12 mouse cellular contexts compared by ENCODE assay signal in the genomic region with DNA sequence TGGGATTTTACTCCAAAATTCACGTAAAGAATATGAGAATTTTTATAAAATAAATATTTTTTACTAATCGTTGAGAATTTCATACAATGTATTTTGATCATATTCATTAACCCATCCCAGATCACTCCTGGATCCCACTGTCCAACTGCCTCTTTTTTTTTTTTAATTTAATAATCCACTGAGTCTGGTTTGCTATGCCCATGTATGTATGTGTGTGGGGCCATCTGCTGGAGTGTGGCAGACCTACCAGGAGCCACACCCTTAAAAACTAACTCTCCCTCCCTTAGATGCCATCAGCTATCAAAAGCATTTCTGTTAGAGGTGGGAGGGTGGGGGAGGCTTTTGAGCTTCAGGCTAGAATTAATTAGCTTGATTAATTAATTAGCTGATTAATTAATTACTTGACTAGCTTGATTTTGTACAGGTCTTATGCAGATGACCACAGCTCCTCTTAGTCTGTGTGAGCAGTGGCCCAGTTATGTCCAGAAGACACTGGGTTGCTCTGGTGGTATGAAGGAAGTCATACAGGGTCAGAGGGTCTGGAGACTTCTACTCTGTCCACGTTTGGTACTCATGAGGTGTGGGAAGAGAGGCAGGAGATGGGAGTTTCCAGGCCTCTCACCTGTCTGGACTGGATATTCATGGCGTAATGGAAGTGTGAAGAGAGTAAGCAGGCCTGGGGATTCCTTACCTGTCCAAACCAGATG.
DNase-seq lines count a peak whose midpoint lies in the region; ATAC-seq and TF ChIP-seq lines count a peak whose summit lies in the region.
"Had no signal": no experiment of that assay in that cellular context is flagged by ENCODE, and none has a peak within 500 bp of the region (broad histone marks: within the 10 kb centered on the region; RNA-seq: fewer than 3 reads in every experiment).

No protein-coding gene starts in this region.

- no peak overlapping the region for H3K9ac ChIP-seq in hindbrain, embryonic 15.5 days
- H3K9ac ChIP-seq in hindbrain, embryonic 16.5 days (ENCODE audit: low read depth, low read length) = no peak overlapping the region
- H3K9ac ChIP-seq in neural tube, embryonic 11.5 days (ENCODE audit: low read length) = no peak overlapping the region
- H3K9ac ChIP-seq in forebrain, postnatal 0 days = no peak overlapping the region

- no peaks in the 10 kb centered on the region for H3K27me3 ChIP-seq in hindbrain, embryonic 15.5 days
- H3K27me3 ChIP-seq in hindbrain, embryonic 16.5 days (replicated peaks; ENCODE audit: control insufficient read depth, insufficient read depth, low read length) = no peaks in the 10 kb centered on the region
- H3K27me3 ChIP-seq in neural tube, embryonic 11.5 days (ENCODE audit: control insufficient read depth, insufficient read depth, low read length) = no peaks in the 10 kb centered on the region
- no peaks in the 10 kb centered on the region for H3K27me3 ChIP-seq in forebrain, postnatal 0 days (ENCODE audit: insufficient read depth, low read length)

- no peaks in the 10 kb centered on the region for H3K4me1 ChIP-seq in hindbrain, embryonic 15.5 days (replicated peaks)
- no peaks in the 10 kb centered on the region for H3K4me1 ChIP-seq in hindbrain, embryonic 16.5 days (ENCODE audit: control insufficient read depth, insufficient read depth, low read depth, low read length)
- no peaks in the 10 kb centered on the region for H3K4me1 ChIP-seq in neural tube, embryonic 11.5 days (ENCODE audit: control insufficient read depth, insufficient read depth, low read length)
- H3K4me1 ChIP-seq in forebrain, postnatal 0 days (ENCODE audit: insufficient read depth) = no peaks in the 10 kb centered on the region

- TF ChIP-seq CTCF in forebrain, postnatal 0 days (IDR thresholded peaks at IDR 0.05; ENCODE audit: low read depth) = peak; percentile 35

- DNase-seq in neural tube, embryonic 11.5 days (ENCODE audit: low spot score) = no peak
- no peak for DNase-seq in neural tube, embryonic 10.5 days (ENCODE audit: extremely low spot score, low spot score)
- peak; percentile 44 for DNase-seq in forebrain, postnatal 0 days
- DNase-seq in right cerebral cortex, postnatal 14 days = peak; percentile 28
- DNase-seq in yolk sac, embryonic 10.5 days (ENCODE audit: low spot score) = no peak
- no peak for DNase-seq in spleen, postnatal 36 days (ENCODE audit: low spot score in 2 of 2)
- DNase-seq: cerebellum, adult 9-10 months; heart, postnatal 10 days; kidney, adult 11 months had no signal

- no peaks in the 10 kb centered on the region for H3K9me3 ChIP-seq in hindbrain, embryonic 15.5 days
- H3K9me3 ChIP-seq in hindbrain, embryonic 16.5 days (ENCODE audit: control insufficient read depth, low read length) = no peaks in the 10 kb centered on the region
- no peaks in the 10 kb centered on the region for H3K9me3 ChIP-seq in neural tube, embryonic 11.5 days (ENCODE audit: control insufficient read depth, low read length)
- H3K9me3 ChIP-seq in forebrain, postnatal 0 days (ENCODE audit: low read length) = no peaks in the 10 kb centered on the region

- no peaks in the 10 kb centered on the region for H3K36me3 ChIP-seq in hindbrain, embryonic 15.5 days
- H3K36me3 ChIP-seq in hindbrain, embryonic 16.5 days (ENCODE audit: control insufficient read depth, insufficient read depth, low read length) = no peaks in the 10 kb centered on the region
- no peaks in the 10 kb centered on the region for H3K36me3 ChIP-seq in neural tube, embryonic 11.5 days (ENCODE audit: control insufficient read depth, insufficient read depth, low read length)
- H3K36me3 ChIP-seq in forebrain, postnatal 0 days (ENCODE audit: insufficient read depth) = no peaks in the 10 kb centered on the region

- no peak overlapping the region for H3K27ac ChIP-seq in hindbrain, embryonic 15.5 days (replicated peaks)
- no peak overlapping the region for H3K27ac ChIP-seq in hindbrain, embryonic 16.5 days (ENCODE audit: low read depth, low read length)
- H3K27ac ChIP-seq in neural tube, embryonic 11.5 days (ENCODE audit: low read depth, low read length) = no peak overlapping the region
- peak overlapping the region; percentile 5; the same call in 1 of the 2 replicates for H3K27ac ChIP-seq in forebrain, postnatal 0 days (ENCODE audit: low read depth, low read length)

- ATAC-seq in hindbrain, embryonic 15.5 days (ENCODE audit: low FRiP score, low read depth) = peak; percentile 54; the same call in 1 of the 2 replicates
- ATAC-seq in hindbrain, embryonic 16.5 days = no peak
- ATAC-seq in neural tube, embryonic 11.5 days (ENCODE audit: insufficient read depth, low FRiP score, low TSS enrichment) = peak; percentile 53; the same call in 1 of the 2 replicates
- ATAC-seq in forebrain, postnatal 0 days = peak; percentile 54; the same call in 1 of the 2 replicates

- H3K4me3 ChIP-seq in hindbrain, embryonic 15.5 days = no peak overlapping the region
- no peak overlapping the region for H3K4me3 ChIP-seq in hindbrain, embryonic 16.5 days (ENCODE audit: low read length)
- no peak overlapping the region for H3K4me3 ChIP-seq in neural tube, embryonic 11.5 days (ENCODE audit: low read depth, low read length)
- no peak overlapping the region for H3K4me3 ChIP-seq in forebrain, postnatal 0 days (ENCODE audit: low read depth, low read length)
- H3K4me3 ChIP-seq: erythroblast, embryonic 14.5 days had no signal

- 83% methylated on average over 4 of the region's 4 CpGs for WGBS in hindbrain, embryonic 15.5 days
- 75% methylated on average over 4 of the region's 4 CpGs for WGBS in hindbrain, embryonic 16.5 days
- WGBS in neural tube, embryonic 11.5 days = 80% methylated on average over 4 of the region's 4 CpGs
- WGBS in forebrain, postnatal 0 days = 74% methylated on average over 4 of the region's 4 CpGs

- no peak overlapping the region for H3K4me2 ChIP-seq in hindbrain, embryonic 15.5 days
- H3K4me2 ChIP-seq in hindbrain, embryonic 16.5 days (ENCODE audit: low read length) = no peak overlapping the region
- no peak overlapping the region for H3K4me2 ChIP-seq in neural tube, embryonic 11.5 days (ENCODE audit: low read depth)
- H3K4me2 ChIP-seq in forebrain, postnatal 0 days (ENCODE audit: low read depth) = no peak overlapping the region

Comparison
In these comparisons a context has a peak if more than half of its experiments do, and no peak if none do; other contexts are left out.
1. DNase-seq: peak in forebrain, postnatal 0 days (single experiment) and right cerebral cortex, postnatal 14 days (single experiment); none in neural tube, embryonic 11.5 days (single experiment), neural tube, embryonic 10.5 days (single experiment), yolk sac, embryonic 10.5 days (single experiment) and spleen, postnatal 36 days (0 of 2).